Mouse (Mus musculus): ENCODE results near the gene Zfp697.
"Not testable (repeated sequence)": the region's sequence is repeated elsewhere in the genome, so short reads cannot be mapped to it uniquely, and the experiment has no call there.

Zfp697 gene

GRCm38 (mm10) chr3:98724376-98724775 lies 342.1 kb downstream of the Zfp697 start, which contains the start of gene Hsd3b2:
Hsd3b2 (minus strand) TSS chr3:98724543.
- DNase-seq = no peak

GRCm38 (mm10) chr3:98726281-98726680 lies 344.0 kb downstream of the Zfp697 start:
- DNase-seq = no peak

GRCm38 (mm10) chr3:98733724-98734123 lies 351.5 kb downstream of the Zfp697 start:
- DNase-seq = no peak

GRCm38 (mm10) chr3:98734340-98734739 lies 352.1 kb downstream of the Zfp697 start:
- DNase-seq = no peak

- DNase-seq = not testable (repeated sequence)
Measured at GRCm38 (mm10) chr3:98741043-98741442, 358.8 kb downstream of the Zfp697 start.

GRCm38 (mm10) chr3:98752171-98752570 lies 369.9 kb downstream of the Zfp697 start:
- no peak for DNase-seq

GRCm38 (mm10) chr3:98756836-98757235 lies 374.6 kb downstream of the Zfp697 start:
- DNase-seq = no peak

GRCm38 (mm10) chr3:98764155-98764554 lies 381.9 kb downstream of the Zfp697 start:
- no peak for DNase-seq

- DNase-seq = no peak
Measured at GRCm38 (mm10) chr3:98780921-98781320, 398.7 kb downstream of the Zfp697 start.

- DNase-seq = no peak
Measured at GRCm38 (mm10) chr3:98782181-98782868, 400.1 kb downstream of the Zfp697 start.

GRCm38 (mm10) chr3:98786551-98786950 lies 404.3 kb downstream of the Zfp697 start:
- DNase-seq = no peak
